Mouse (Mus musculus): ENCODE results near the gene Tcf15.

GRCm38 (mm10) chr2:152094856-152095545 is 48.4 kb upstream of the Tcf15 start:
- no peak for TF ChIP-seq EP300 (IDR thresholded peaks at IDR 0.05; ENCODE audit: low read depth)
- no peak for TF ChIP-seq CTCF (IDR thresholded peaks at IDR 0.05; ENCODE audit: low read depth)
